Mouse (Mus musculus) heart, embryonic 15.5 days (tissue): ENCODE measurements around the gene Alx3. TPM values are rescaled to one million over a fixed set of nuclear protein-coding genes. Genes with fewer than 3 reads are reported as not detected.

ENCODE experiments used
- ATAC-seq: fragments of 200-750 bp; cut with Nextera tagmentation; replicated peaks from 2 replicates; pipeline ENCODE4 v1.8.0; 2017; ENCODE audit warnings: low read depth, moderate TSS enrichment; ENCODE audit not compliant: insufficient number of reproducible peaks, insufficient read depth, low FRiP score
- H3K27ac ChIP-seq: fragments of 300-500 bp; sonication (generic); 2 replicates; pipeline ENCODE4 v1.5.1; 2015; ENCODE audit warnings: mild to moderate bottlenecking, inconsistent platforms
- H3K27me3 ChIP-seq: fragments of 300-500 bp; sonication (generic); 2 replicates; pipeline ENCODE4 v1.6.1; 2015; ENCODE audit warnings: inconsistent platforms
- H3K36me3 ChIP-seq: fragments of 300-500 bp; sonication (generic); 2 replicates; pipeline ENCODE4 v1.6.1; 2015; ENCODE audit warnings: mild to moderate bottlenecking, inconsistent platforms
- H3K4me1 ChIP-seq: fragments of 300-500 bp; sonication (generic); replicated peaks from 2 replicates; pipeline ENCODE4 v1.6.1; 2015; ENCODE audit warnings: inconsistent platforms
- H3K4me2 ChIP-seq: fragments of 300-500 bp; sonication (generic); 2 replicates; pipeline ENCODE4 v1.6.1; 2015; ENCODE audit warnings: inconsistent platforms, mild to moderate bottlenecking, moderate library complexity
- H3K4me3 ChIP-seq: fragments of 300-500 bp; sonication (generic); 2 replicates; pipeline ENCODE4 v1.5.1; 2015; ENCODE audit warnings: mild to moderate bottlenecking, inconsistent platforms
- H3K9ac ChIP-seq: fragments of 300-500 bp; sonication (generic); 2 replicates; pipeline ENCODE4 v1.6.1; 2015; ENCODE audit warnings: mild to moderate bottlenecking, inconsistent platforms
- H3K9me3 ChIP-seq: fragments of 300-500 bp; sonication (generic); replicated peaks from 2 replicates; pipeline ENCODE4 v1.6.1; 2016; ENCODE audit warnings: inconsistent platforms
- WGBS: fragments of 180-500 bp; shearing (Covaris S2); methylation state at CpG from one replicate; pipeline ENCODE4 v1.1.7; 2015; ENCODE audit warnings: mixed read lengths; 5-methylcytosine and 5-hydroxymethylcytosine counted together
- polyA plus RNA-seq: library from polyadenylated mRNA; unstranded; fragments of >200 nt; fragmentation: Nextera tagmentation; extraction: Ambion mirVana; gene quantifications from 2 replicates; pipeline ENCODE4 v1.2.1, GENCODE M21; 2015

The Alx3 gene
- polyA plus RNA-seq, 1 experiment from 2014 or later: 0.29 TPM

GRCm38 (mm10) chr3:107583893-107584292, 10.9 kb upstream of the Alx3 start:
- Histone ChIP-seq H3K36me3 (no peaks in the 10 kb centered on the region), H3K4me3 (no peak overlapping the region), H3K27ac (no peak overlapping the region), H3K9ac (no peak overlapping the region), H3K27me3 (peaks cover 96% of the 10 kb centered on the region), H3K4me2 (no peak overlapping the region), H3K4me1 (peaks cover 15% of the 10 kb centered on the region), H3K9me3 (no peaks in the 10 kb centered on the region)
- 33% methylated on average over 1 of the region's 1 CpGs for WGBS
- no peak for ATAC-seq

- Histone ChIP-seq H3K4me2 (no peak overlapping the region), H3K27ac (no peak overlapping the region), H3K9me3 (no peaks in the 10 kb centered on the region)
Observed at GRCm38 (mm10) chr3:107586504-107586903, 8.3 kb upstream of the Alx3 start.

GRCm38 (mm10) chr3:107591612-107592011, 3.2 kb upstream of the Alx3 start:
- whole genome bisulfite sequencing: 59% methylated on average over 1 of the region's 1 CpGs
- H3K36me3 ChIP-seq: no peaks in the 10 kb centered on the region
- H3K4me1 ChIP-seq: peaks cover 21% of the 10 kb centered on the region
- no peak for ATAC-seq
- H3K27me3 ChIP-seq: peaks cover 96% of the 10 kb centered on the region
- H3K9ac ChIP-seq: no peak overlapping the region
- no peak overlapping the region for H3K27ac ChIP-seq
- H3K4me2 ChIP-seq: no peak overlapping the region
- no peaks in the 10 kb centered on the region for H3K9me3 ChIP-seq
- H3K4me3 ChIP-seq: no peak overlapping the region

More at GRCm38 (mm10) chr3:107586504-107586903, 8.3 kb upstream of the Alx3 start:
- Histone ChIP-seq H3K4me3 (no peak overlapping the region), H3K36me3 (no peaks in the 10 kb centered on the region), H3K27me3 (peaks cover 95% of the 10 kb centered on the region), H3K4me1 (peaks cover 15% of the 10 kb centered on the region), H3K9ac (no peak overlapping the region)
- no peak for ATAC-seq
- WGBS: 50% methylated on average over 6 of the region's 6 CpGs

GRCm38 (mm10) chr3:107593632-107594031, 1.2 kb upstream of the Alx3 start:
- no peak overlapping the region for H3K27ac ChIP-seq
- no peak overlapping the region for H3K9ac ChIP-seq
- no peak overlapping the region for H3K4me3 ChIP-seq
- H3K4me1 ChIP-seq: peaks cover 25% of the 10 kb centered on the region
- H3K4me2 ChIP-seq: no peak overlapping the region
- no peaks in the 10 kb centered on the region for H3K9me3 ChIP-seq
- ATAC-seq: no peak
- 64% methylated on average over 2 of the region's 2 CpGs for WGBS
- H3K36me3 ChIP-seq: no peaks in the 10 kb centered on the region
- H3K27me3 ChIP-seq: peaks cover 95% of the 10 kb centered on the region

- no peaks in the 10 kb centered on the region for H3K36me3 ChIP-seq
- ATAC-seq: no peak
- H3K4me1 ChIP-seq: peaks cover 25% of the 10 kb centered on the region
Observed at GRCm38 (mm10) chr3:107595264-107595937, 570 bp downstream of the Alx3 start.

GRCm38 (mm10) chr3:107595938-107596461, 1.2 kb downstream of the Alx3 start:
- peaks cover 25% of the 10 kb centered on the region for H3K4me1 ChIP-seq
- peak overlapping the region; percentile 78 for H3K4me2 ChIP-seq
- peaks cover 98% of the 10 kb centered on the region for H3K27me3 ChIP-seq
- no peaks in the 10 kb centered on the region for H3K36me3 ChIP-seq
- H3K4me3 ChIP-seq: peak overlapping the region; percentile 48
- ATAC-seq: no peak
- no peak overlapping the region for H3K9ac ChIP-seq
- no peak overlapping the region for H3K27ac ChIP-seq
- 1% methylated on average over 34 of the region's 34 CpGs for WGBS
- H3K9me3 ChIP-seq: no peaks in the 10 kb centered on the region

More at GRCm38 (mm10) chr3:107595264-107595937, 570 bp downstream of the Alx3 start:
- peak overlapping the region; percentile 48 for H3K4me3 ChIP-seq
- H3K9ac ChIP-seq: peak overlapping the region; percentile 41; the same call in 1 of the 2 replicates
- WGBS: 1% methylated on average over 50 of the region's 50 CpGs
- no peak overlapping the region for H3K27ac ChIP-seq
- no peaks in the 10 kb centered on the region for H3K9me3 ChIP-seq
- peaks cover 97% of the 10 kb centered on the region for H3K27me3 ChIP-seq
- H3K4me2 ChIP-seq: peak overlapping the region; percentile 78

- no peak for ATAC-seq
- WGBS: 1% methylated on average over 26 of the region's 26 CpGs
- peak overlapping the region; percentile 78; the same call in 1 of the 2 replicates for H3K4me2 ChIP-seq
Observed at GRCm38 (mm10) chr3:107596559-107596958, 1.7 kb downstream of the Alx3 start.

GRCm38 (mm10) chr3:107597134-107597533, 2.3 kb downstream of the Alx3 start:
- H3K4me3 ChIP-seq: no peak overlapping the region

More at GRCm38 (mm10) chr3:107596559-107596958, 1.7 kb downstream of the Alx3 start:
- no peaks in the 10 kb centered on the region for H3K9me3 ChIP-seq
- peaks cover 98% of the 10 kb centered on the region for H3K27me3 ChIP-seq
- H3K9ac ChIP-seq: no peak overlapping the region
- H3K36me3 ChIP-seq: no peaks in the 10 kb centered on the region
- no peak overlapping the region for H3K27ac ChIP-seq
- peak overlapping the region; percentile 48; the same call in 1 of the 2 replicates for H3K4me3 ChIP-seq
- peaks cover 25% of the 10 kb centered on the region for H3K4me1 ChIP-seq

GRCm38 (mm10) chr3:107597586-107598389, 3.0 kb downstream of the Alx3 start:
- no peak for ATAC-seq
- Histone ChIP-seq H3K4me2 (no peak overlapping the region), H3K36me3 (no peaks in the 10 kb centered on the region), H3K27ac (no peak overlapping the region), H3K27me3 (peaks cover 96% of the 10 kb centered on the region), H3K4me3 (no peak overlapping the region), H3K9me3 (no peaks in the 10 kb centered on the region), H3K9ac (no peak overlapping the region), H3K4me1 (peaks cover 25% of the 10 kb centered on the region)
- 17% methylated on average over 22 of the region's 22 CpGs for WGBS

More at GRCm38 (mm10) chr3:107597134-107597533, 2.3 kb downstream of the Alx3 start:
- no peak overlapping the region for H3K27ac ChIP-seq
- H3K9ac ChIP-seq: no peak overlapping the region
- peaks cover 25% of the 10 kb centered on the region for H3K4me1 ChIP-seq
- ATAC-seq: no peak
- no peaks in the 10 kb centered on the region for H3K9me3 ChIP-seq
- H3K36me3 ChIP-seq: no peaks in the 10 kb centered on the region
- no peak overlapping the region for H3K4me2 ChIP-seq
- 4% methylated on average over 24 of the region's 24 CpGs for WGBS
- H3K27me3 ChIP-seq: peaks cover 97% of the 10 kb centered on the region

GRCm38 (mm10) chr3:107600127-107600526, 5.3 kb downstream of the Alx3 start:
- Histone ChIP-seq H3K9me3 (no peaks in the 10 kb centered on the region), H3K4me2 (no peak overlapping the region), H3K9ac (no peak overlapping the region), H3K36me3 (no peaks in the 10 kb centered on the region), H3K4me1 (peaks cover 19% of the 10 kb centered on the region), H3K27me3 (peaks cover 84% of the 10 kb centered on the region), H3K4me3 (no peak overlapping the region), H3K27ac (no peak overlapping the region)
- ATAC-seq: no peak
- WGBS: 50% methylated on average over 6 of the region's 6 CpGs

GRCm38 (mm10) chr3:107605304-107605703, 10.5 kb downstream of the Alx3 start:
- H3K27me3 ChIP-seq: peaks cover 34% of the 10 kb centered on the region
- H3K4me3 ChIP-seq: no peak overlapping the region
- H3K36me3 ChIP-seq: no peaks in the 10 kb centered on the region
- H3K9ac ChIP-seq: no peak overlapping the region
- H3K4me2 ChIP-seq: no peak overlapping the region
- H3K4me1 ChIP-seq: 0 out of 2 replicates have a peak, but pooled peaks cover 5% of the 10 kb centered on the region
- H3K27ac ChIP-seq: no peak overlapping the region
- WGBS: 9% methylated on average over 4 of the region's 4 CpGs
- H3K9me3 ChIP-seq: no peaks in the 10 kb centered on the region
- ATAC-seq: no peak
